ENCODE assay signal across 1 mouse cellular context in the genomic region with DNA sequence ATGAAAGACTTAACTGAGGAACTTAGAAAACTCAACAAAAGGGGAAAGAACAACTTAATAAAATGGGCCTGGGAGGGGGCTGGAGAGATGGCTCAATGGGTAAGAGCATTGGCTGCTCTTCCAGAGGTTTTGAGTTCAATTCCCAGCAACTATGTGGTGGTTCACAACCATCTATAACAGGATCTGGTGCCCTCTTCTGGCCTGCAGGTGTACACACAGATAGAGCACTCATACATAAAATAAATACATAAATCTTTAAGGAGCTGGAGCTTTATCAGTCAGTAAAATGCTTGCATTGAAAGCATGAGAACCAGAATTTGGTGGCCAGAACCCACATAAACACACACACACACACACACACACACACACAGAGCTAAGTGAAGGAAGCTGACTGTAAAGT.
TF ChIP-seq lines count a peak whose summit lies in the region.

No protein-coding gene starts in this region.

TF ChIP-seq in MEL, 35 proteins besides CTCF, POLR2A, EP300 and RAD21:
- peak; percentile 26; the same call in 1 of the 2 replicates for TF ChIP-seq SIN3A (IDR thresholded peaks at IDR 0.05; ENCODE audit: low read length)
- peak; percentile 69 for TF ChIP-seq ZC3H11A (IDR thresholded peaks at IDR 0.05; ENCODE audit: low read depth, low read length)
- TF ChIP-seq GATA1 (IDR thresholded peaks at IDR 0.05; ENCODE audit: low read depth, low read length), result 0 out of 2 replicates have a peak, but pooled peaks have one; percentile 2
- TF ChIP-seq E2F4 (IDR thresholded peaks at IDR 0.05; ENCODE audit: borderline replicate concordance, low read depth, low read length), result no peak
- TF ChIP-seq KAT2A (conservative IDR thresholded peaks at IDR 0.05; ENCODE audit: low read depth, low read length), result no peak
- no peak for TF ChIP-seq MAFK (IDR thresholded peaks at IDR 0.05; ENCODE audit: borderline replicate concordance, low read depth, low read length)
- no peak for TF ChIP-seq MEF2A (IDR thresholded peaks at IDR 0.05; ENCODE audit: extremely low read depth, insufficient replicate concordance, low read depth, low read length, poor library complexity, severe bottlenecking)
- no peak for TF ChIP-seq MAZ (IDR thresholded peaks at IDR 0.05; ENCODE audit: low read depth, low read length)
- no peak for TF ChIP-seq USF2 (IDR thresholded peaks at IDR 0.05; ENCODE audit: borderline replicate concordance in 1 of 2, insufficient read depth in 1 of 2, low read depth in 1 of 2, low read length in 2 of 2)
- TF ChIP-seq TBP (IDR thresholded peaks at IDR 0.05; ENCODE audit: low read depth, low read length), result 0 out of 2 replicates have a peak, but pooled peaks have one; percentile 42
- TF ChIP-seq ZKSCAN1 (IDR thresholded peaks at IDR 0.05; ENCODE audit: low read depth, low read length), result no peak
- TF ChIP-seq TCF12 (IDR thresholded peaks at IDR 0.05; ENCODE audit: low read depth, low read length), result 0 out of 2 replicates have a peak, but pooled peaks have one; percentile 11
- 0 out of 2 replicates have a peak, but pooled peaks have one; percentile 28 for TF ChIP-seq HCFC1 (IDR thresholded peaks at IDR 0.05; ENCODE audit: low read depth, low read length)
- 0 out of 2 replicates have a peak, but pooled peaks have one; percentile 1 for TF ChIP-seq MXI1 (IDR thresholded peaks at IDR 0.05; ENCODE audit: low read depth, low read length)
- no peak for TF ChIP-seq ZNF384 (IDR thresholded peaks at IDR 0.05; ENCODE audit: low read depth, low read length)
- TF ChIP-seq NELFE (IDR thresholded peaks at IDR 0.05; ENCODE audit: low read depth, low read length), result no peak
- 0 out of 2 replicates have a peak, but pooled peaks have one; percentile 10 for TF ChIP-seq ETS1 (IDR thresholded peaks at IDR 0.05; ENCODE audit: low read depth, low read length)
- TF ChIP-seq SMC3 (IDR thresholded peaks at IDR 0.05; ENCODE audit: low read depth, low read length), result peak; percentile 66
TF ChIP-seq in MEL: peak in this region for 9.
